Mouse (Mus musculus) adrenal gland, postnatal 4 days (tissue): ENCODE data around the gene Gnmt. TPM values are rescaled to one million over a fixed set of nuclear protein-coding genes. Genes with fewer than 3 reads are reported as not detected.

Source experiments
- DNase-seq, 2 experiments: peaks; one replicate each; pipeline ENCODE4 v3.0.0; 2021 to 2022; ENCODE audit warnings: low spot score in 2 of 2, mixed read lengths in 2 of 2
- total RNA-seq, 2 experiments: library from RNA; stranded (reverse); gene quantifications; 2 replicates each; pipeline ENCODE4 v1.2.3; 2021

Gene Gnmt
- total RNA-seq, 2 experiments from 2014 or later, result 1.8 to 15.4 TPM

DNA sequence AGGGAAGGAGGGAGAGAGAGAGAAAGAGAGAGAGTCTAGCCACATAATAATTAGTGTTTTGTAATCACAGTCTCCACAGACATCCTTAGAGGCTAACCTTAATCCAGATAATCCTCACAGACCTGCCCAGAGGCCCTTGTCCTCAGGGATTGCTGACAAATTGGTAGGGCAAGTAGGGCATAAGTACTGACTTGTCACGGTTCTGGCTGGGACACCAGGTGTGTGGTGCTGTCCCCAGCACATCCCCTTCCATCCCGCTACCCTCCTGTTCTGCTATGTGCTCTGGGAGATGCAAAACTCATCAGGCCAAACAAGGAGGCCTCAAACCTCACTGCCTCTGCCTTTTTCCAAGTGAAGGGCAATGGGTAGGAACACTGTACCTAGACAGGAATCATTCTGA lies 16.5 kb upstream of the Gnmt start:
- no peak for DNase-seq

DNA sequence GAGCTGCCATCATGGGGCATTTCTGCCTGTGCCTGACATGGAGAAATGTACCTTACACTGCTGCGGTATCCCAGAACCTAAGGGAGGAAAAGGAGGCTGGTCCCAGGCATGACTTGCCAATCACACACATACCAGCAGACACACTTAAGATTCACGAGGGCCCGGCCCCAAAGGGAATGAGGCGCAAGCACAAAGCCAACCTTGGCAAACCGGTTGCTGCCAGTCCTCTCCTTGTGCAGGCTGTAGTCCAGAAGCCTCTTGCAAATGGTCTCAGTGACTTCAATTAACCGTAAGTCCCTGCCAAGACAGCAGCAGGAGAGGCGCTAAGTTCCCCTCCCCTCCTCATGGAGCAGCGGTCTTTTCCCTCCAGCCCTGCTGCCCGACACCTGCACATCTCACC lies 14.0 kb upstream of the Gnmt start:
- DNase-seq, result no peak

DNA sequence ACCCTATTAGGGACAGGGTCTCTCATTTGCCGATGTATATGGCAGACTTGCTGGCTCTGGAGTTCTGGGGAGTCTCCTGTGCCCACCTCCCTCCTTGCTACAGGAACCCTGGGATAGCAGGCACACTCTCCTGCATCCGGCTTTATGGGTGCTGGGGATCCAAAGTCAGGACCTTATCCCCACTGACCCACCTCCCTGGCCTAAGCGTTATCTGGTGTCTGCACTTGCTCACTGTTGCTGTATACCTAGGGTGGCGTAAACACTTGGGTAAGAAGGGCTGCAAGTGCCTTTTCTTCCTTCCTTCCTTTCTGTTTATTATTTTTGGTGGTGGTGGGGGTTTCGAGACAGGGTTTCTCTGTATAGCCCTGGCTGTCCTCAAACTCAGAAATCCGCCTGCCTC lies 12.3 kb upstream of the Gnmt start:
- DNase-seq, result no peak

DNA sequence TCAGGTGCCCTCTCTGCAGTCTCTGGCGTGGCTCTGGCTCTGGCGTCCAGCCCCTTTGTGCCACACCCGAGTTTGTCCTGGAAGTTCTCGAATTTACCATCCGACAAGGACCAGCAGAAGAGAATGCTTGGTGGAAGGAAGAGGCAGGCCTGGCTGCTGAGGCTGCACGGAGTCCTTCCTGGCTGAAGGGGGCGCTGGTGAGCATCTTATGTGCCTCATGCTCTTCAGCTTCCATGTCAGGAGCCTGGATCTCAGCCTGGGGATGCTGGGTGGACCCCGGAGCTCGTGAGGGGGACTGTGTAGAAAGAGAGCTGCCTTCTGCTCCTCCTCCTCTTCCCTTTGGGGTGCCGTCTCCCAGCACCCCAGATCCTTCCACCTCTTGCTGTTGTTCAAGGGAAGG lies 7.2 kb upstream of the Gnmt start:
- no peak for DNase-seq

DNA sequence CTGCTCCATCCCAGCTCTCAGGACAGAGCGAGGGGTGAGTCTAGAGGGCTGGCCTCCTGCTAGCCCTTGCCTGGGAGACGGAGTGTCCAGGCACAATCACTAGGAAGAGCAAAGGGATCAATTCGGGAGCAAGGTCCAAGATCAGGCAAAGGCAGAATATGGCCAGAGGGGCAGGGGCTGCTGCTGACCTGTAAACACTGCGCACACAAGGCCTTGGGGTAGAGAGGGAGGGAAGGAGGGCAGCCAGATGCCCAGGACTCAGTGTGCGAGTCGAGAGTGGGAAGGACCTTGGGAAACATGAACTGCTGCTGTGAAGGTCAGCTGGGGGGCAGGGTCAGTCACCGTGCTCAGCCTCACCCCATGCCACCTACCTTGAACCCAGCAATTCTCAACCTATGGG lies 6.3 kb upstream of the Gnmt start:
- DNase-seq, result no peak

DNA sequence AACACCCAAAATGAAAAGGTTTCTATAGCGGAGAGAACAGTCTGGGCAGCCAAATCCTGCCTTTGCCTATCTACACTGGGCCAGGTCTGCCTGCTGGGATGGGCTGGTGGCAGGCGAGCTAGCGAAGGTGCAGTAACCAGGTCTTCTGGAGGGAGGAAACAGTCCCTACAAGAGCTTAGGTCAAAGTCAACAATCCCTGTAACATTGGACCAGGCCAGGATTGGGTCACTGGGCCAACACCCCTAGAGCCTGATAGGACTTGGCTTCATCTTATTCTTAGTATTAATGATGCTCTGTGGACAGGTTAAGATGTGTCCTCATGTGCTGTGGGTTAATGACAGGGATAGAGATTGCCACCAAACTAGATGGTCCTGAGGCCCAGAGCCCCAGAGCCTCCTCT lies 5.1 kb upstream of the Gnmt start:
- no peak for DNase-seq

DNA sequence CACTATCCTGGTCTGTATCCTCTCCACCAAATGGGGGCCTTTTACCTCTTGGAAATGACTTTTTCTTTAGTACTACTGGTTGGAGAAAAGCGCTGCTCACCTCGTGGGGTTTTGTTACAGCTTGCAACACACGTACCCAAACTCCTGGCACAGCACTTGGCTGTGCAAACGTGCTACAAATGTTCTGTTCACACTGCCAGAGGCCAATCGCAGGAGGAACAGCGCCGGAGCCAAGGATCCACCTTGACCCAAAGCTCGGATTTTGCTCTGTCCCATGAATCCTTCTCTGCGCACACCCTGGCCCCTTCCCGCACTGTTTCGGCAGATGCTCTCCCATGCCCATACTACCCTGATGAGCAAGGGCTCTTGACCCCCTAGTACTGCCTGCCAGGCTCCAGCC lies 472 bp downstream of the Gnmt start:
- DNase-seq, result no peak

DNA sequence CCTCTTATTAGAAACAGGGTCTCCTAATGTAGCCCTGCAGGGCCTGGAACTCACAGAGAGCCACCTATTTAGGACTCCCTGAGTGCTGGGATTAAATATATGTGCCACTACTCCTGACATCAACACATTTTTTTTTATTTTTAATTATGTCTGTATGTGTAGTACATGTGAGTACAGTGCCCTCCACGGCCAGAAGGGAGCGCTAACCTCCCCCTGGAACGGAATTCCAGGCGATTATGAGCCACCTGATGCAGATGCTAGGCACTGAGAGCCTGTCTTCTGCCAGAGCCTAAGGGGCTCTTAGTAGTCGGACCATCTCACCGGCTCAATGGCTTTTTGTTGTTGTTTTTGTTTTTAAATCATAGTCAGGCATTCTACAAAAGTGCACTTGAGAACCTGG lies 947 bp downstream of the Gnmt start:
- DNase-seq, result no peak

DNA sequence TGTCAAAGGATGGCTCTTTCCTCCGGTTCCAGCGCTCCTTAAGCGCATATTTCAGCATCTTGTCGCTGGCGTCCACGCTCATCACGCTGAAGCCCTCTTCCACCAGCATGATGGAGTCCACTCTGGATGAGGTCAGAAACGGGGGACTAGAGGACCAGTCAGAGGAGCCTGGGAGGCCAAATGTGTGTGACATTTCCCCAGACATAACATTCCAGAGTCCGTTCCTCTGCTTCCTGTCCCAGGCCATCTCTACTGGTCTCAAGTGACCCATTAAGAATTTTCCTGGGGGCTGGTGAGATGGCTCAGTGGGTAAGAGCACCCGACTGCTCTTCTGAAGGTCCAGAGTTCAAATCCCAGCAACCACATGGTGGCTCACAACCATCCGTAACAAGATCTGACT lies 1.7 kb downstream of the Gnmt start:
- DNase-seq, result no peak

DNA sequence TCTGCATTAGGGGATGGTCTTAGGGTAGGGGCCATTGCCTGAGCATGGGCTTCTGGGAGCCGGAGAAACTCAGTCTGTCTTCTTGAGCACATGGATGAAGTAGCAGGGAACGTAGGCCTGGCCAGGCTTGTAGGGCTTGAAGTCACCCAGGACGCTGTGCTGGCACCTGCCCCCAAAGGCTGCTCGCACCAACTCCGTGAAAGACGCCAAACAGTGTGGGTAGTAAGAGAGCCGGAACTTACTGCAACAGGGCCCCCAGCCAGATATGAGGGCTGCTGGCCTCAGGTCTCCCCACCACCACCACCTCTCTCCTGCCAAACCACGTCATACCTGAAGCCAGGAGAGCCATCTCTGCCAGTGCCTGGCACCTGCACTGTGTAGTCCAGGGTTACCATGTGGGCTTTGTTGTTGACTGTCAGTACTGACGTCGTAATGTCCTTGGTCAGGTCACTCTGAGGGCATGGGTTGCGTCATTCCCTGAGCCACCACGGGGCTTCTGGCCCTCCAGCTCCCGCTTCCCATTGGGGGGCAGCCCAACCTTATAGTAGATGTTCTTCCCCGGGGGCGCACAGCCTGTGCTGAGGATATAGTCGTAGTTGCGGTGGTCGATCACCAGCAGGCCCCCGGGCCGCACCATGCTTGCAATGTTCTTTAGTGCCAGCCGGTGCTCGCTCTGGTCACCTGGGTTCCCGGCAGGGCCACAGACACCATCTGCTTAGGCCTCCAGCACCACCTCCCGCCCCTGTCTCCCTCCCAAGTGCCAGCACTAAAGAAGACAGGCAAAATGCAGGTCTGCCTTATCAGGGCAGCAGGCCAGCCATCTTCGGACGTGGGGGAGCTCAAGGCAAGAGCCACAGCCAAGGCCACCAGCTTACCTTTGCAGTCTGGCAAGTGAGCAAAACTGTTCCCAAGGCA lies 3.0 kb downstream of the Gnmt start:
- no peak for DNase-seq

DNA sequence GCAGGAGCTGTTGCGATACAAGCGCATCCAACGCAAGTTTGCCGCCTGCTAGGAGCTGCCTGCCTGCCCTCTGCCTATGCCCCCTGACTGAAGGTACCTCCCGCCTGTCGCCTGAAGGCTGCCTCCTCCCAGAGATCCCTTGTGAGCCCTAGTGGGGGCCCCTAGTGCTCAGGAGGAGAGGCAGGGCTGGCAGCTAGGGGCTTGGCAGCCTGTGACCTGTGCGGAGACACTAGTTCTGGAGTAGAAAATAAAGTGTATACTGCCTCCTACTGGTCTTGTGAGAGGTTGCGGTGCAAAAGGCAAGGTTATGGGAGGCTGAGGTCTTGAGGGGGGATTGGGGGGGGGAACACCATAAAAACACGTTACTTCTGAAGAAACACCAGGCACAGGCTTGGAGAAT lies 3.7 kb downstream of the Gnmt start:
- DNase-seq, result no peak

DNA sequence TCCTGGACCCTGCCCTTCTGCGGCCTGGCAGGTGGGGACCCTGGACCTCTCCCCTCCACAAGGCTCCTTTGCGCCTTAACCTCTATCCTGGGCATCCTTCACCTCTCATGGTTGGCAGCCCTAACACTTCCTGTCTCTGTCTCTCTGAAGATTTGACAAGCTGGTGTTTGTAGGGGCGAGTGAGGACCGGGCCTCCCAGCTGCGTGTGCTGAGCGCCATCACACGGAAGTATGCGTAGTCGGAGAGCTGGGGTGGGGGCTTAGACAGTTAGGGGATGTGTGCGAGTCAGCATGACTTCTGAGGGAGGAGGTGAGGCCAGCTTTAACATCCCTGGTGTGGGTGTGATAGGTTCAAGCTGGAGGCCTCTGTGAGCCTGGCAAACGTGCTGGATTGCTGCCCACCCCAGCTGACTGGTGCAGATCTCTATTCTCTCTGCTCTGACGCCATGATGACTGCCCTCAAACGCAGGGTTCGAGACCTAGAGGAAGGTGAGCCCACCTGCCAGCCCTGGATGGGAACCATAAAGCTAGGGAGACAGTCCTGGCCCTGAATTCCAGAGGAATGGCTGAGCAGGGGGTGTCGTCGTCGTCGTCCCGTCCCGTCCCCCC lies 4.4 kb downstream of the Gnmt start:
- DNase-seq, result no peak

DNA sequence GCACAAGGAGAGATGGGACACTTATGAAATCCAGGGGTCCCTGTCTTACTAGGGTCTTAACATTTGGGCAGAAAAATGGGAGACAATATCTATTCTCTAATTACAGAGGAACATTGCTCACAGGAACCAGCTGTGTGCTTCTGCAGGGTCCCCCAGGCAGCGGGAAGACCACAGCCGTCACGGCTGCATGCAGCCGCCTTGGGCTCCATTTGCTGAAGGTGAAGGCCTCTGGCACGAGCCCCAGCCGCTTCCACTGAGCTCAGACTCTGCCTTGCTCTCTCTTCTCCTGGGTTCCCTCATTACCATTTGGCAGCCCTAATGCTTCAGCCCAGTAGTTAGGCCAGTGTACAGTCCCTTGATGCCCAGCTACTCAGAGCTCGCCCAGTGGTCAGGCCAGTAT lies 7.9 kb downstream of the Gnmt start:
- DNase-seq, result no peak

DNA sequence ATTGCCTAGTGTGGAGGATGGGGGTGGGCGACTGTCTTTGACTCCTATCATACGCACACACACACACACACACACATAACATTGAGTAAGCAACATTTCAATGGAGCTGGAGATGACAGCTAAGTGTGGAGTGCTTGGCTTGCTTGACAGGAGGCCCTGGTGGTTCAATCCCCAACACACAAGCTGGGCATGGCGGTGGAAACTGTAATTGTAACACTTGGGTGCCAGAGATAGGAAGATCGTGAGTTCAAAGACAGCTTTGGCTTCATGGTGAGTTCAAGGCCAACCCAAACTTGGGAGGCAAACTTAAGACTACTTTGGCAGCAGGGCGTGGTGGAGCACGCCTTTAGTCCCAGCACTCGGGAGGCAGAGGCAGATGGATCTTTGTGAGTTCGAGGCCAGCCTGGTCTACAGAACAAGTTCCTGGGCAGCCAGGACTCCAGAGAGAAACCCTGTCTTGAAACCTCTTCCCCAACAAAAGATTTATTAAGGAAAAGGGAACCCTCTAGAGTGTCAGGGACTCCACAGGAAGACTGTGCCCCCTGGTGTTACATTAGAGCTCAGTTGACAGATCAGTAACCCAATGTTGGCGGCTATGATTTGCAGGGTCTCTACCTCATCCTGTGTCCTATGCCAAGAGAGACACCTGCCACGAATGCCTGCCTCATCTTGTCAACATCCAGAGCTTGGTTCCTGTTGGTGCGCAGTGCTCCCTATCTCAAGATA lies 14.0 kb downstream of the Gnmt start:
- no peak for DNase-seq

DNA sequence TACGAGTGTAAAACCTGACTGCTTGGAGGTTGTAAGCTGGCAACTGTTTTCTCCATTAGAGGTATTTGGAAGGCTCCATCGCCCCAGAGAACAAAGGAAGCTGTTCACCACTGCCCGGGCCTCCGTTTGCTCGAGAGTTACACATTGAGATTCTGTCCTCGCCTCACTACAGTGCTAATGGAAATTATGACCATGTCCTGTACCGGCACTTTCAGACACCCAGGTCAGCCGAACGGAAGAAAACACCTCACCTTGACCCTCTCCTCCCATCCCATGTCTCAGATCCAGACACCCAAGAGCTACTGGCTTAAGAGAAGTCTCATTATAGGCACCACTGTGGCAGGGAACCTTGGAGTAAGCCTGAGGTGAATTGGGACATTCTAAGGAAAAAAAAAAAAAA lies 15.1 kb downstream of the Gnmt start:
- DNase-seq, result no peak

DNA sequence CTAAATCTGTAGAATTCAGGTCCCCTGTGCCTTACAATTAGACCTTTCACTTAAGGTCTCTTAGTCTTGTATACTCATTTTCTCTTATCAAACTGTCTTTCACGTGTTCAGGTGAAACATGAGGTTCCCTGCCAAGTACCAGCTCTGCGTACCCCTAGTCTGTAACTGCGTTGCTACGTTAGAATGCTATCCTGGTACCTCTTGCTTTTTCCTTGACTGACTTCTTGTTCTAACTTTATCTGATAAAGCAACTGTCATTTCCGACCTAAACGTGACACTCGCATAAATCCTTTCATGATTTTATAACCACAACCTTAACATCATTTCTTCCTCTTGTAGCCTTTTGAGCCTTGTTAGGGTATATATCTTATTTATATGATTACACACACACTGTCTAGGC lies 16.5 kb downstream of the Gnmt start:
- no peak for DNase-seq

DNA sequence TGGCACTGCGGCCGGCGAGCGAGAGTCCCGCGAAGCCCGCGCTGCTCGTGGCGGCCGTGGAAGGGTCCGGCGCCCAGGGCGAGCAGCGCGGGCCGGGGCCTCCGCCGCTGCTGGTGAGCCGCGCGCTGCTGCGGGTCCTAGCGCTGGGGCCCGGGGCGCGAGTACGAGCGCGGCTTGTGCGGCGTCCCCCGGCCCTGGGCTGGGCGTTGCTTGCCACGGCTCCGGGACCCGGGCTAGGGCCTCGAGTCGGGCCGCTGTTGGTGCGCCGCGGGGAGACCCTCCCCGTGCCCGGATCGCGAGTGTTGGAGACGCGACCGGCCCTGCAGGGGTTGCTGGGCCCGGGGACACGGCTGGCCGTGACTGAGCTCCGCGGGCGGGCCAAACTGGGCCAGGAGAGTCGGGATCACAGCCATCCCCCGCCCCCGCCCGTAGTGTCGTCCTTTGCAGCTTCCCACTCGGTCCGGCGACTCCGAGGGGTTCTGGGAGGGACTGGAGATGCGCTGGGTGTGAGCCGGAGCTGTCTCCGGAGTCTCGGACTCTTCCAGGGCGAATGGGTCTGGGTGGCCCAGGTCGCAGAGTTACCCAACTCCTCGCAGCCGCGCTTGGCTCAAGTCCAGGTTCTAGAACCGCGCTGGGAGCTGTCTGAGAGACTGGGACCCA lies 17.2 kb downstream of the Gnmt start:
- peak in 1 of 2 experiments; percentile 61 for DNase-seq

DNA sequence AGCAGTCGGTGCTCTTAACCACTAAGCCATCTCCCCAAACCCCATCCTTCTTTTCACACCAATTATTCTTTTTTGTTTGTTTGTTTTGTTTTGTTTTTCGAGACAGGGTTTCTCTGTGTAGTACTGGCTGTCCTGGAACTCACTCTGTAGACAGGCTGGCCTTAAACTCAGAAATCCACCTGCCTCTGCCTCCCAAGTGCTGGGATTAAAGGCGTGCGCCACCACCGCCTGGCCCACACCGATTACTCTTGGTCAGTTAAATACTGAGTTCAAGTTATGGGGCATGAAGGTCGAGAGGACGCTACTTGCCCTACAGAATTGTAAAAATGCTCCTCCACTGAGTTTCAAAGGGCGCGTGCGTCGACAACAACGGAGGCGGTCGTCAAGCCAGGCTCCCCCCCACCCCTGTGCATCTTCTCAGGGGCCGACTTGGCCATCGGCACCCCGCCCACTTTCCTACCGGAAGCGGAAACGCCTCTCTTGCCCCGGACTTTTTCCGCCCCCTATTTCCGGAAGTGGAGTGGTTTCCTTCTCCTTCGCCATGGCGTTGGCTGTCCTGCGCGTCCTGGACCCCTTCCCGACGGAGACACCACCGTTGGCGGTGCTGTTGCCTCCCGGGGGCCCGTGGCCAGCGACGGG lies 17.9 kb downstream of the Gnmt start, which contains the start of gene Pex6:
Gene Pex6 (plus strand): TSS at position 505 of the 639 bp plus-strand sequence.
- peak; percentile 77 to 87 for DNase-seq

DNA sequence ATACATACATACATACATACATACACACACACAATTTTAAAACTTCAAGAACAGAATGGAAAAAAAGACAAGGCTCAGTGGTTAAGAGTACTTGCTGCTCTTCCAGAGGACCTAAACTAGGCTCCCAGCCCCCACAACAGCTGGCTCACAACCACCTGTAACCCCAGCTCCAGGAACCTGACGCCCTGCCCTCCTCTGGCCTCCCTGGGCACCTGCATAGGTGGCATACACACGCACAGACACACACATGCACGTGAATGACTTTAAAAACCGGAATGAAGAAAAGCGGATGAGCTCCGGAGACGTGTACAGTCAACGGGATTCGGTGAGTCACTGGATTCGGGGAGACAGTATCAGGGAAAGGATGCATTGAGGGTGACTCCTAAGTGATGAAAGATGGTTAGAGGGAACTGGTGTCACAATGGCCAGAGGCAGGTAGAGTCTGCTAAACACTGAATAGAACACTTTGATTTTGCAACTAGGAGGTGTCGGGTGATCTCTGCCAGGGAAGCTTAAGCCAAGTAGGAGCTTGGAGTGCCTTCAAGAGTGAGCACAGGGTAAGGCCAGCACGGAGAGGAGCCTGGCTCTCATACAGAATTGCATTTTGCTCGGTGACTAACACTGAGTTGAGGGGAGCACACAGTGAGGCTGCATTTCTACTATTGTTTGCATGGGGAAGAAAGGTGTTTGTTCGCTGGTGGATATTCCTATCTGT lies 22.4 kb downstream of the Gnmt start:
- no peak for DNase-seq
